Mouse (Mus musculus) left cerebral cortex, postnatal 14 days (tissue): ENCODE data around the gene Glis1. TPM values are rescaled to one million over a fixed set of nuclear protein-coding genes. Genes with fewer than 3 reads are reported as not detected.
"Not testable (repeated sequence)": the region's sequence is repeated elsewhere in the genome, so short reads cannot be mapped to it uniquely, and the experiment has no call there.

Experiments
- DNase-seq, 2 experiments: peaks; one replicate each; pipeline ENCODE4 v3.0.0; 2021 to 2022; ENCODE audit warnings: low spot score in 2 of 2, mixed read lengths in 1 of 2
- intact Hi-C: fragments of 180-260 bp; cut with DNase I; formaldehyde crosslinking; loops from one replicate; pipeline ENCODE4 v1.15.1; 2025
- total RNA-seq, 2 experiments: library from RNA; stranded (reverse); gene quantifications; 2 replicates each; pipeline ENCODE4 v1.2.3; 2021

The Glis1 gene
- total RNA-seq, 2 experiments from 2014 or later: 1.4 to 2.3 TPM

GRCm38 (mm10) chr4:107558801-107559200 lies 124.4 kb downstream of the Glis1 start:
- DNase-seq: no peak
- intact Hi-C loops: no loop called here

- intact Hi-C loops: no loop called here
- DNase-seq: no peak
Measured at GRCm38 (mm10) chr4:107561056-107561455, 126.7 kb downstream of the Glis1 start.

GRCm38 (mm10) chr4:107568159-107568558 lies 133.8 kb downstream of the Glis1 start:
- intact Hi-C loops: no loop called here
- DNase-seq: no peak

- no peak for DNase-seq
- intact Hi-C loops: no loop called here
Measured at GRCm38 (mm10) chr4:107568881-107569443, 134.6 kb downstream of the Glis1 start.

- no peak for DNase-seq
- intact Hi-C loops: no loop called here
Measured at GRCm38 (mm10) chr4:107570329-107571014, 136.1 kb downstream of the Glis1 start.

- intact Hi-C loops: no loop called here
- DNase-seq: no peak
Measured at GRCm38 (mm10) chr4:107575781-107576180, 141.4 kb downstream of the Glis1 start.

- DNase-seq: peak in 1 of 2 experiments; percentile 55
- intact Hi-C loops: no loop called here
Measured at GRCm38 (mm10) chr4:107576742-107577141, 142.4 kb downstream of the Glis1 start.

GRCm38 (mm10) chr4:107577146-107577839 lies 142.9 kb downstream of the Glis1 start:
- DNase-seq: no peak
- intact Hi-C loops: no loop called here

GRCm38 (mm10) chr4:107580883-107581282 lies 146.5 kb downstream of the Glis1 start:
- intact Hi-C loops: no loop called here

GRCm38 (mm10) chr4:107586391-107586790 lies 152.0 kb downstream of the Glis1 start:
- no peak for DNase-seq
- intact Hi-C loops: no loop called here

More at GRCm38 (mm10) chr4:107580883-107581282, 146.5 kb downstream of the Glis1 start:
- no peak for DNase-seq

GRCm38 (mm10) chr4:107588637-107589036 lies 154.2 kb downstream of the Glis1 start:
- DNase-seq: no peak
- intact Hi-C loops: no loop called here

- intact Hi-C loops: no loop called here
- no peak for DNase-seq
Measured at GRCm38 (mm10) chr4:107589046-107589445, 154.7 kb downstream of the Glis1 start.

- DNase-seq: no peak
- intact Hi-C loops: no loop called here
Measured at GRCm38 (mm10) chr4:107590805-107591534, 156.6 kb downstream of the Glis1 start.

- intact Hi-C loops: no loop called here
- DNase-seq: no peak
Measured at GRCm38 (mm10) chr4:107593426-107593825, 159.0 kb downstream of the Glis1 start.

- DNase-seq: no peak
- intact Hi-C loops: no loop called here
Measured at GRCm38 (mm10) chr4:107597226-107597897, 163.0 kb downstream of the Glis1 start.

GRCm38 (mm10) chr4:107597898-107598580 lies 163.6 kb downstream of the Glis1 start:
- no peak for DNase-seq
- intact Hi-C loops: no loop called here

- peak in 1 of 2 experiments; percentile 43 for DNase-seq
- intact Hi-C loops: not testable (repeated sequence)
Measured at GRCm38 (mm10) chr4:107598581-107598958, 164.2 kb downstream of the Glis1 start.

GRCm38 (mm10) chr4:107602284-107602683 lies 167.9 kb downstream of the Glis1 start:
- intact Hi-C loops: no loop called here

GRCm38 (mm10) chr4:107602787-107603186 lies 168.4 kb downstream of the Glis1 start:
- intact Hi-C loops: no loop called here
- DNase-seq: peak in 1 of 2 experiments; percentile 41

More at GRCm38 (mm10) chr4:107602284-107602683, 167.9 kb downstream of the Glis1 start:
- no peak for DNase-seq
